Mouse (Mus musculus): ENCODE results near the gene Actc1. TPM values are rescaled to one million over a fixed set of nuclear protein-coding genes. Genes with fewer than 3 reads are reported as not detected.

Actc1 gene
- polyA plus RNA-seq, 1 experiment from 2014 or later = 1.3 TPM

DNA sequence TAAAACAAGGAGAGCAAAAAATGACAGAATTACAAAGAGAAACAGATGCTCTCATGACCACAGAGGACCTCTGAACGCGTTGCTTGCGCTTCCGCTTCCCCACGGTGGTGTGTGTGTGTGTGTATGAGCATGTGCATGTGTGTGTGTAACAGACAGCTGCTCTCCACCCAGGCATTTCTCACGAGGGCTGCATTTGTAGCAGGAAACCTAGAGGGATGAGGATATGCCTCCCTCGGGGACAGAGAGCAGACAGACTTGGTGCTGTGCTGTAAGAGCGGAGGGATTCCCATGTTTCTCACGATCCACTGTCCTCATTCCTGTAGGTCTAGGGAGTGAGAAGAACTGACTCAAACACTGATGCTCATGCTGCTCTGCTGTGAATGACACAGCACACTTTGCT is 40.2 kb upstream of the Actc1 start:
- ATAC-seq = peak; percentile 32; the same call in 1 of the 2 replicates
- Histone ChIP-seq H3K4me1 (ENCODE audit: control insufficient read depth, insufficient read depth, low read depth, low read length) (no peaks in the 10 kb centered on the region), H3K9me3 (ENCODE audit: control insufficient read depth, low read length) (no peaks in the 10 kb centered on the region), H3K9ac (ENCODE audit: low read depth, low read length) (no peak overlapping the region), H3K27me3 (replicated peaks; ENCODE audit: control insufficient read depth, insufficient read depth, low read length) (no peaks in the 10 kb centered on the region), H3K4me2 (ENCODE audit: low read length) (no peak overlapping the region), H3K36me3 (ENCODE audit: control insufficient read depth, insufficient read depth, low read length) (no peaks in the 10 kb centered on the region), H3K4me3 (ENCODE audit: low read length) (no peak overlapping the region), H3K27ac (ENCODE audit: low read depth, low read length) (no peak overlapping the region)
- WGBS = 70% methylated on average over 9 of the region's 9 CpGs

DNA sequence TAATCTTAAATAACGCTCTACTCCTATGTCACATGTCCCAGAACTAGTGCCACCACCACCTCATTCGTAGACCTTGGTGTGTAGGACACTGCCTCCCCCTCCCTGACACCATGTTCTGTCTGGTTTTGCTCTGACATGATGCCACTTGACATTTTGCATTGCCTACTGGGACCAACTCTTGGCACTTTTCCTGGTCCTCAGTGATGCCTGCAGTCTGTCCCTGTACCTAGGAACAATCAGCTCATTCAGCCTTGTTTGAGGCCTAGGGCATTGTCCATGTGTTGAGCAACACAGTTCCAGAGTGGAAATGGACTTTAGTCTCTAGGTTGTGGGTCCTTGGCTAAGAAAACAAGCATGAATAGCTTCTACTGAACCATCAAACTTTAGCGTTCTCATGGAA is 36.5 kb upstream of the Actc1 start:
- peak; percentile 61 for ATAC-seq
- H3K9me3 ChIP-seq (ENCODE audit: control insufficient read depth, low read length) = no peaks in the 10 kb centered on the region
- H3K27ac ChIP-seq (ENCODE audit: low read depth, low read length) = no peak overlapping the region
- WGBS = 87% methylated on average over 3 of the region's 3 CpGs
- no peak overlapping the region for H3K4me3 ChIP-seq (ENCODE audit: low read length)
- no peak overlapping the region for H3K4me2 ChIP-seq (ENCODE audit: low read length)
- H3K4me1 ChIP-seq (ENCODE audit: control insufficient read depth, insufficient read depth, low read depth, low read length) = no peaks in the 10 kb centered on the region
- no peaks in the 10 kb centered on the region for H3K36me3 ChIP-seq (ENCODE audit: control insufficient read depth, insufficient read depth, low read length)
- no peak overlapping the region for H3K9ac ChIP-seq (ENCODE audit: low read depth, low read length)
- H3K27me3 ChIP-seq (replicated peaks; ENCODE audit: control insufficient read depth, insufficient read depth, low read length) = no peaks in the 10 kb centered on the region

- H3K4me2 ChIP-seq (ENCODE audit: low read length) = no peak overlapping the region
- H3K27ac ChIP-seq (ENCODE audit: low read depth, low read length) = no peak overlapping the region
- H3K9me3 ChIP-seq (ENCODE audit: control insufficient read depth, low read length) = no peaks in the 10 kb centered on the region
- no peak overlapping the region for H3K9ac ChIP-seq (ENCODE audit: low read depth, low read length)
- no peaks in the 10 kb centered on the region for H3K27me3 ChIP-seq (replicated peaks; ENCODE audit: control insufficient read depth, insufficient read depth, low read length)
- WGBS = 88% methylated on average over 1 of the region's 1 CpGs
- ATAC-seq = no peak
- no peaks in the 10 kb centered on the region for H3K36me3 ChIP-seq (ENCODE audit: control insufficient read depth, insufficient read depth, low read length)
- no peaks in the 10 kb centered on the region for H3K4me1 ChIP-seq (ENCODE audit: control insufficient read depth, insufficient read depth, low read depth, low read length)
- no peak overlapping the region for H3K4me3 ChIP-seq (ENCODE audit: low read length)
Measured at GRCm38 (mm10) chr2:114087271-114087670, 33.9 kb upstream of the Actc1 start.

DNA sequence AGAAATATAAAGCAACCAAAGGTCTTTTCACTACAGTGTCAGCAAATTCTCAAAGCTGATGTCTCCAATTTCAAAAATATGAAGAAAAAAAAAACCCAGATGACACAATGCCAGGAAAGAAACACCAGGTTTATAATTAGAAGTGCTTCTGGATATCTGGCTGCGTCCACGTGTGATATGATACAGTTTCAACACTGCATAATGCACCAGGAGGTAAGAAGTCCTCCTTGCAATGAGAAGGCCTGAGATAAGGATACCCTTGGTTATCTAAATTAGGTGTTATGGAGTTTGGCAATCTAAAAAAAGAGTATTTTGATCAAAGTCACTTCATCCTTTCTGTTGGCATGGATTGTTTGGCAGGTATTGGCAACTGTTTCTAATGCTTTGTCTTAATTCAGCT is 18.5 kb upstream of the Actc1 start:
- Histone ChIP-seq H3K4me1 (ENCODE audit: control insufficient read depth, insufficient read depth, low read depth, low read length) (no peaks in the 10 kb centered on the region), H3K4me2 (ENCODE audit: low read length) (no peak overlapping the region), H3K27me3 (replicated peaks; ENCODE audit: control insufficient read depth, insufficient read depth, low read length) (no peaks in the 10 kb centered on the region), H3K4me3 (ENCODE audit: low read length) (no peak overlapping the region), H3K36me3 (ENCODE audit: control insufficient read depth, insufficient read depth, low read length) (no peaks in the 10 kb centered on the region), H3K9me3 (ENCODE audit: control insufficient read depth, low read length) (no peaks in the 10 kb centered on the region), H3K9ac (ENCODE audit: low read depth, low read length) (no peak overlapping the region), H3K27ac (ENCODE audit: low read depth, low read length) (no peak overlapping the region)
- 97% methylated on average over 2 of the region's 2 CpGs for WGBS
- ATAC-seq = no peak

DNA sequence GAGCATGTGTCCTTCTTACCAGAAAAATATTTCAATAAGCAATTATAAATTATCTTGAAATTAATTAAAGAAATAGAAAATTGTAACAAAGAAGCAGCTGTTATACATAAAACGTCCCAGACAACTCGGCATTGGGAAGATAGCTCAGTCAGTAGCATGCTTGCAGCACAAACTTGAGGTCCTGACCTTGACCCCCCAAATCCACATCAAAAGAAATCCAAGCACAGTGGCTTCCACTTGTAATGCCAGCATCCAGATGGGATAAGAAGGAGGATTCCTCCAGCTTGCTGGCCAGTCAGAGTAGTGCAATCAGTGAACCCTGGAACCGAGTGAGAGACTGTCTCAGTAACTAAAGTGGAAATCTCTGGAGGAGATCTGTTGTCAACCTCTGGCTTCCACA is 12.9 kb upstream of the Actc1 start:
- H3K9ac ChIP-seq (ENCODE audit: low read depth, low read length) = no peak overlapping the region
- no peak overlapping the region for H3K4me2 ChIP-seq (ENCODE audit: low read length)
- H3K36me3 ChIP-seq (ENCODE audit: control insufficient read depth, insufficient read depth, low read length) = no peaks in the 10 kb centered on the region
- no peaks in the 10 kb centered on the region for H3K9me3 ChIP-seq (ENCODE audit: control insufficient read depth, low read length)
- WGBS = 81% methylated on average over 3 of the region's 3 CpGs
- H3K27ac ChIP-seq (ENCODE audit: low read depth, low read length) = no peak overlapping the region
- no peak for ATAC-seq
- H3K27me3 ChIP-seq (replicated peaks; ENCODE audit: control insufficient read depth, insufficient read depth, low read length) = no peaks in the 10 kb centered on the region
- no peaks in the 10 kb centered on the region for H3K4me1 ChIP-seq (ENCODE audit: control insufficient read depth, insufficient read depth, low read depth, low read length)
- no peak overlapping the region for H3K4me3 ChIP-seq (ENCODE audit: low read length)

DNA sequence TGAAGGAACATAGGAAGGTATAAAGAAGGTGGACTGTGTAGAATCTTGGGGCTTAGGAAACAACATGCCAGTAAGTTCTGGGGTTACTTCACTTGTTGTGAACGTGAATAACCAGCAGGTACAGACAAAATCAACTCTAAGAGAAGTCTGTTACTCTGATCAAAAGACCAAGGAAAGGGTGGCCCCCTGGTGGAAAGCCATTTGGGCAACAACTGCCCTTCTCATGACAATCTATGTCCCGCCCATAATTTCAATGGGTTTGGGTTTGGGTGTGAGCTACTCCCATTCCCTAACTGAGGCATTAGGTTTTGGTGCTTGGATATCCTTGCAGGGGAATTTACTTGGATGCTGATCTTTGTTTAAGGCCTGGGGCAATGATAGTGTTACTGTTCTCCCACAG is 10.7 kb upstream of the Actc1 start:
- no peak overlapping the region for H3K4me3 ChIP-seq (ENCODE audit: low read length)
- no peak overlapping the region for H3K9ac ChIP-seq (ENCODE audit: low read depth, low read length)
- H3K9me3 ChIP-seq (ENCODE audit: control insufficient read depth, low read length) = no peaks in the 10 kb centered on the region
- H3K4me1 ChIP-seq (ENCODE audit: control insufficient read depth, insufficient read depth, low read depth, low read length) = no peaks in the 10 kb centered on the region
- H3K36me3 ChIP-seq (ENCODE audit: control insufficient read depth, insufficient read depth, low read length) = no peaks in the 10 kb centered on the region
- no peaks in the 10 kb centered on the region for H3K27me3 ChIP-seq (replicated peaks; ENCODE audit: control insufficient read depth, insufficient read depth, low read length)
- H3K27ac ChIP-seq (ENCODE audit: low read depth, low read length) = no peak overlapping the region
- WGBS = 71% methylated on average over 2 of the region's 2 CpGs
- no peak overlapping the region for H3K4me2 ChIP-seq (ENCODE audit: low read length)
- no peak for ATAC-seq

DNA sequence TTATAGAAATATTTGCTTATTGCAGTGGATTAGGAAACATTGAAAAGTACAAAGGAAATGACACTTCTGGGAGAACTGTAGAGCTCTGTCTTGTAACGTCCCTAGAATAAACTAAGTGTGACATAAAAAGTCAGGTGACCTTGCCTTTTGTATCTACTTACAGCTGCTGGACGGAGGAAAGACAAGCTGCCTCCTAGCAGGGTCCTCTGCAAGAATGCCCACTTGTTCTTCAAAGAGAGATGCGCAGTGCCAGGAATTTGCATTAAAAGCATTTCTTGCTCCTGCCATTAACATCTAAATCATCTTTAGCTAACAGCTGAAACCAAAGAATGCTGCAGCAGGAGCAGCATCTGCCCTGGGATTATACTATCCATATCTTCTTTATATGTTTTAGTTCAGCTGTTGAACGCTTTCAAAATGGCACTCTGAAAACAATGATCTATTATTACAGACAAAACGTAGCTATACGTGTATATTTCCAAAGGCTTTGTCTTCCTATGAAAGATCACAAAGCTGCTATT is 6.8 kb upstream of the Actc1 start:
- Histone ChIP-seq H3K9me3 (ENCODE audit: control insufficient read depth, low read length) (no peaks in the 10 kb centered on the region), H3K27me3 (replicated peaks; ENCODE audit: control insufficient read depth, insufficient read depth, low read length) (no peaks in the 10 kb centered on the region), H3K4me1 (ENCODE audit: control insufficient read depth, insufficient read depth, low read depth, low read length) (no peaks in the 10 kb centered on the region), H3K4me2 (ENCODE audit: low read length) (no peak overlapping the region), H3K4me3 (ENCODE audit: low read length) (no peak overlapping the region), H3K27ac (ENCODE audit: low read depth, low read length) (no peak overlapping the region), H3K36me3 (ENCODE audit: control insufficient read depth, insufficient read depth, low read length) (no peaks in the 10 kb centered on the region), H3K9ac (ENCODE audit: low read depth, low read length) (no peak overlapping the region)
- no peak for ATAC-seq
- 42% methylated on average over 6 of the region's 6 CpGs for WGBS

GRCm38 (mm10) chr2:114059608-114060007 is 6.3 kb upstream of the Actc1 start:
- H3K9ac ChIP-seq (ENCODE audit: low read depth, low read length) = no peak overlapping the region
- no peak overlapping the region for H3K4me3 ChIP-seq (ENCODE audit: low read length)
- no peak overlapping the region for H3K4me2 ChIP-seq (ENCODE audit: low read length)
- H3K9me3 ChIP-seq (ENCODE audit: control insufficient read depth, low read length) = no peaks in the 10 kb centered on the region
- H3K36me3 ChIP-seq (ENCODE audit: control insufficient read depth, insufficient read depth, low read length) = no peaks in the 10 kb centered on the region
- no peaks in the 10 kb centered on the region for H3K4me1 ChIP-seq (ENCODE audit: control insufficient read depth, insufficient read depth, low read depth, low read length)
- no peaks in the 10 kb centered on the region for H3K27me3 ChIP-seq (replicated peaks; ENCODE audit: control insufficient read depth, insufficient read depth, low read length)
- WGBS = 67% methylated on average over 1 of the region's 1 CpGs
- no peak overlapping the region for H3K27ac ChIP-seq (ENCODE audit: low read depth, low read length)
- ATAC-seq = no peak

GRCm38 (mm10) chr2:114058226-114058796 is 5.0 kb upstream of the Actc1 start:
- Histone ChIP-seq H3K4me3 (ENCODE audit: low read length) (no peak overlapping the region), H3K36me3 (ENCODE audit: control insufficient read depth, insufficient read depth, low read length) (no peaks in the 10 kb centered on the region), H3K9me3 (ENCODE audit: control insufficient read depth, low read length) (no peaks in the 10 kb centered on the region), H3K27me3 (replicated peaks; ENCODE audit: control insufficient read depth, insufficient read depth, low read length) (no peaks in the 10 kb centered on the region), H3K9ac (ENCODE audit: low read depth, low read length) (no peak overlapping the region), H3K27ac (ENCODE audit: low read depth, low read length) (no peak overlapping the region), H3K4me2 (ENCODE audit: low read length) (no peak overlapping the region), H3K4me1 (ENCODE audit: control insufficient read depth, insufficient read depth, low read depth, low read length) (no peaks in the 10 kb centered on the region)
- no peak for ATAC-seq
- 92% methylated on average over 10 of the region's 10 CpGs for WGBS

All from hindbrain, embryonic 16.5 days (tissue).